Mouse (Mus musculus) heart, adult 11 months (tissue): ENCODE measurements around the gene Abtb1.

Experiments
- DNase-seq: peaks from one replicate; pipeline ENCODE4 v3.0.0; 2022

The Abtb1 gene

DNA sequence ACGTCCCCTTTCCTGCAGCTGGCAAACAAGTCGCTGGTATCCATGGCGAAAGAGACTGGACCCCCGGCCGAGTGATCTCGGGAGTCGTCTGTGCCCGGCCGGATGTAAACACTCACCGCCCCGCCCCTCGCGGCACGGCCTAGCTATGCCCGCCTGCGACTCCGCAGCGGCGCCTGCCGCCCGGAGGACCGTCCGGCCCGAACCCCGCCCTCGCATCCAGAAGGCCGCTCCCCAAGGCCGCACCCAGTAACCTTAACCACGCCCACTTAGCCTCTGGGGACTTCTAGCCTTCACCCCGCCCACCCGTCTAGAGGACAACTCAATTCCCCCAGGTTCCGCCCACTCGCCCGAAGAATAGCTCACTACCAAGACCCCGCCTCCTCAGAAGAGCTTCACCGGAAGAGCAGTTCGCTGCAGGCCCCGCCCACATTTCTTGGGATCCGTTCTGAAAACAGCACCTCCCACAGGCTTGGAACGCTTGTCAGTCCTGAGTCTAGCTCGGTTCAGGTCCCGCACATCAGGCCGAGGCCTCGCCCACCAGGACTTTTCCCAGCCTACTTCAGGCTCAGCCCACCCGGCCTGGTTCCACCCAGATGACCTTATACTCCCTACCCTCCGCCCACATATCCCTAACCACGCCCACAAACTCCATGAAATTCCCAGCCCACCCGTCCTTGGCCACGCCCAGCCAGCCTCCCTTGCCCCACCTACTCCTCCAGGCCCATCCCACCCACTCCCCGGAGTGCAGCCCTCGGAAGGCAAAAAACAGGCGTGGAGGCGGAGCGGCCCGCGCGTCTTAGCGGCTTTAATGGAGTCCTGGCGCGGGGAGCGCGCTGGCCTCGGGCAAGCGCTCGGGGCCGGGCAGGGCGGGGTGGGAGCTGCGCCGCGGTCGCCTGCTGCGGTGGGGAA is at the start of gene Abtb1:
Gene Abtb1 (minus strand): TSS at position 204 of the 909 bp plus-strand sequence.
- DNase-seq = peak; percentile 100

DNA sequence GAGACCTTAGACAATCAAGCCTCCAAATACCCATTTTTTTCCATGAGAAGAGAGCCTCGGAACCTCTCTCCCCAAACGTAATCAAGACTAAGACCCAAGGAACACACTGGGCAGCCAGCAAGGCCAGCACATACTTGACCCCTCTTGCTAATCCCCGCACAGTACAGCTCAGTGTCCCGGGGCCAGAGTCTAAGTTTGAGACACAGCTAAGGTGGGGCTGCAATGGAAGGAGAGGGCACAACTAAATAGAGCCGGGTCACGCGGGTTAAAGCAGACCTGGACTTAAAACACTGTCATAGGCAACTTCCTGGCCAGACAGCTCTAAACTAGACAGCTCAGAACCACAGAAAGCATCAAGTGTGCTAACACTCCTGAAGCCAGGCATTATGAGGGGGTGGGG is 49.0 kb upstream of the Abtb1 start:
- DNase-seq = no peak

DNA sequence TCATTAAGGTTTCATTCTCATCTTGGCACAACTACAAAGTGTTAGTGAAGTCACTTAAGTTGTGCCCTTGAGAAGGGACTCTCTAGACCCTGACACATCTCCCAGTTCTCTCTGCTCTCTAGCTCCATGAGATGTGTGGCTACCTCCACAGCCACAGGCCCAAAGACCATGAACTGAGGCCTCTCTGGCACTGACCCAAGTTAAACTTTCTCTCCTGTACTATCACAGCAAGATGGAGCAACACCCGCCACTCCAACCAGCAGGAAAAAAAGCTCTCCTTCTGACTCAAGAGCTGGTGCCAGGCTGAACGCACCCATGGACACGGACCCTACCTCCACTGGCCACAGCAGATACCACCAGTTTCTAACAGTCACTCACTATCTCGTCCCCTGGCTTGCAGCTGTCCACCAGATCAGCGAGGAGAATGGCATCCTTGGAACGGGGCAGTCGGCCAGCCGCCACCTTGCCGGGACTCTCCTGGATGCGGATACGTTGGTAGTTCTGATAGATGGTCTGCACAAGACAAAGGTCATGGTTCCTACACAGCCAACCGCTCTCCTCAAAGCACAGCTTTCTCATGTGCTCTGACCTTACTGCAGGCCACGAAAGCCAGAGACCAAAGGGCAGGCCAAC is 47.7 kb upstream of the Abtb1 start:
- DNase-seq = no peak

DNA sequence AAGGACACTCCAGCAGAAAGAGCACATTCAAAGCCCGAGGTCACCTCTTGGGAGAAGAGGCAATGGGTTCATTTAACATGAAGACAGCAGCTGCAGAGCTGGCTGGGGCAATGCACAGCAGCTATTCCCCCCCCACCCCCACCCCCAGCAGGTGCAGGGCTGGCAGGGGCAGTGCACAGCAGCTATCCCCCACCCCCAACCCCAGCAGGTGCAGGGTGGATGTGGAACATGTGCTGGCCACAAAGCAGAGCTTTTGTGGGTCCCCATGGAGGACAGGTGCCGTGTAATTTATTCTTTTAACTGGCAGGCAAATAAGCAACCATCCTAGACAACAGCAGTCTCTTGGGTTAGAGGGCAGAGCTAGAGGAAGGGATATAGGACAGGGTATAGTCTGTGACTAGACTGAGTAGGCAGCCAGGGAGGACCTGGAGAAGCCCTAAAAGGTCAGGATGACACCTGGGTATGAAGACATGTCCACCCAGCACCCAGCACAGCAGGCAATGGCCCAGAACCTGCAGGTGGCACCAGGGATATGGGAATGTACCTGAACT is 44.7 kb upstream of the Abtb1 start:
- no peak for DNase-seq

DNA sequence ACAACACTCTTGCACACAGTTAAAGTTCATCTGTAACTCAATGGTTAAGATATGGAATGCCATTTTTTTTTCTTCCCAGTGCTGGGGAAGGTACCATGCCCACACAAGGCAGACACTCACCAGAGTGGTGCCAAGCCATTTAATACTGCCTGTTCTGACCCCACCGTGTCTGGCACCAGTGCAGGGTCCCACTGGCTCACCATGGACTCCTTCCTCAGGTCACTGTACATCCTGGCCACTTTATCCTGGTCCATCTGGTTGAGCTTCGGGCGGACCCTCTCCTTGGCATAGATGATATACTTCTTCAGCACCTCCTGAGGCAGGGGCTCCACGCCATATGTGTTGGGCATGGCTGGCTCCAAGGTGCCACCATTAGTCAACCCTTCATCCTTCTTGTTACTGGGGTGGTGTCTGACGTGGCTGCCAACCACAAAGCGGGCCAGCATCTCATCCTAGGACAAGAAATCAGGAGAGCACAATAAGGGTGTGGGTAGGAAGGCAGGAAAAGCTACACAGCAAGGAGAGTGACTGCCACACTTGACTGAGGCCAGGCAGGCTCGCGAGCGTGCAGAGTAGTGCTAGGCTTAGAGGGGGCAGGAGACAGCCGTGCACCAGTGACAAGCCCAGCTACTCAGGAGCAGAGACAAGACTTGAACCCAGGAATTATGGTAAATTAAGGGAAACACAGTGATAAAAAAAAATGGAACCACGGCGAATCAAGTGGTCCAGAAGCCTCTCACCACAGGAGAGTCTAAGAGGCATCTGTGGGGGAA is 44.0 kb upstream of the Abtb1 start:
- no peak for DNase-seq

DNA sequence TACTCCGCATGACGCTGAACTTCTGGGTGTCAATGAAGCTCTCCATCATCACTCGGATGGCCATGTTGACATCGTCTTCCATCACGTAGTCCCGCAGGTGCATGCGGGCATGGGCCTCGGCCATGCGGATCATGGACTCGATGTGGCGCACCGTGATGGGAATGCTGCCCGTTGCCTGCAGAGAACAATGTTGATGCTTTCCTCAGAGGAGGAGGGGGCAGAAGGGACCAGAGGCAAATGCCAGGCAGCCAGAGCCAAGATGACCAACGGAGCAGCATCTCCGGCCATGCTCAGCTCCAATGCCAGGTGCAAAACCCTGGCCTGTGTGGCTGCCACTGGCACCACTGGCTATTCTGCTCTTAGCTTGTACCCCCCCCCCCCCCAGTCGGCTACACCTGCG is 42.9 kb upstream of the Abtb1 start:
- no peak for DNase-seq

DNA sequence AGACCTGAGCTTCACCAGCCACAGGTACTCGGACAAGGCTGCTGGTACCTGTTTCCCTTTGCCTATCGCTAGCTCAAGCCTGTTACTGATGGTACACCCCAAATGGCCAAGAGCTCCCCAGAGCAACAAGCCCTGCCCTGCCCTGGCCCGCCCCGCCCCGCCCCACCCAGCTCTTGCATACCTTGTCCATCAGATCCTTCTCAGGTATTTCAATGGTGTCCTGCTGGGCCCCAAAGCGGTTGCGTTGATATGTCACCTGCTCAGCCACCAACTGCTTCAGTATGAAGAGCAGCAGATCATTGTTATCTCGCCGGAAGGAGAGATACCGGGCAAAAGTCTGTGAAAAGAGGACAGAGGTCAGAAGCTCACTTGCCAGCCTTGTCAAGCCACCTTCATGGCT is 42.4 kb upstream of the Abtb1 start:
- DNase-seq = no peak

DNA sequence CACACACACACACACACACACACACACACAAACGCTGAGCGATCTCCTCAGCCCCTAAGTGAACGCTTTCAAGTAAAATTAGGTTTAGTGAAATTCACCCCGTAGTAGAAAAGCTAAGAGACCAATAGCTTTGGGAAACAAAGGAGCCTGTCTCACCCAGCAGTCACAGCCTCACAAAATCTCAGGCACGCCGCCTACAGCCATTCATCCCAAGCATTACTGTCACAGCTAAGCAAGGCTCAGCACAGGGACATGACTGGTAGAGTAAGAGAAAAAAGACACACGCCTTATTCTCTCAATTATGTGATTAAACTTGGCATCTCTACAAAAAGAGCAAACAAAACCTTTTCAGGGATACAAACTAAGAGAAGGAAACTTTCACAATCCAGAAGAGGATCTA is 39.5 kb upstream of the Abtb1 start:
- no peak for DNase-seq

DNA sequence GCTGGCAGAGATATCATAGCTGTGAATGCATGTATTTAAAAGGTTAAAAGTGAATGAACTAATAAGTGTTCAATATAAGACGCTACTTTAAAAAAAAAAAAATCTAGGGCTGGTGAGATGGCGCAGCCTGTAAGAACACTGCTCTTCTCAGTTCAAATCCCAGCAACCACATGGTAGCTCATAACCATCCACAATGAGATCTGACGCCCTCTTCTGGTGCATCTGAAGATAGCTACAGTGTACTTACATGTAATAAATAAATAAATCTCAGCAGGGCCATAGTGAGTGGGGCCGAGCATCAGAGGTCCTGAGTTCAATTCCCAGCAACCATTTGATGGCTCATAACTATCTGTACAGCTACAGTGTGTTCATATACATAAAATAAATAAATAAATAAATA is 37.7 kb upstream of the Abtb1 start:
- DNase-seq = no peak

DNA sequence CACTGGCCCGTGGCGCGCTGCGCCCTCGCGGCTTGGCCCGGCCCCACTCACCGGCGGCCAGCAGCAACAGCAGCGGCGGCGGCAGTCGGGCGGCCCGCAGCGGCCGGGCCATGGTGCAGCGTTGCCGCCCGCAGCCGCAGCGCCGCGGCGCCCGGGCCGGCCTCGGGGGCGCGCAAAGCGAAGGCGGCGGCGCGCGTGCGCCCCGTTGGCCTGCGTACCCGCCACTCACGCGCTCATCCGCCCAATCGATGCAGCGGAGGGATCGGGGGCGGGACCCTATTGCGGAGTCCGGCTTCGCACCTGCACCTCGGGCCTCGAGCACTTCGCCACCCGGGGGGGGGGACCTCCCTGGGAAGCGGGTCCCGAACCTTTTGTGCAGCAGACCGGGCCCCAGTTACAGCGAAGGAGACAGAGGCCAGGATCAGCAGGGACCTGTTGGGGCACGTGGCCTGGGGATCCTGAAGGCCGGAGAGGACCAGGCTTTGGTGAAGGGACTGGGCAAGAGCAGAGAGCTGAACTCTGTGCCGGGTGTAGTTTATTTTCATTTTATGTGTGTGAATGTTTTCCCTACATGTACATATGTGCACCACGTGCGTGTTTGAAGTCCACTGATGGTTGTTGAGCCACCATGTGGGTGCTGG is 33.2 kb upstream of the Abtb1 start, which contains the start of gene Podxl2:
Gene Podxl2 (minus strand): TSS at position 177 of the 641 bp plus-strand sequence.
- DNase-seq = peak; percentile 98

DNA sequence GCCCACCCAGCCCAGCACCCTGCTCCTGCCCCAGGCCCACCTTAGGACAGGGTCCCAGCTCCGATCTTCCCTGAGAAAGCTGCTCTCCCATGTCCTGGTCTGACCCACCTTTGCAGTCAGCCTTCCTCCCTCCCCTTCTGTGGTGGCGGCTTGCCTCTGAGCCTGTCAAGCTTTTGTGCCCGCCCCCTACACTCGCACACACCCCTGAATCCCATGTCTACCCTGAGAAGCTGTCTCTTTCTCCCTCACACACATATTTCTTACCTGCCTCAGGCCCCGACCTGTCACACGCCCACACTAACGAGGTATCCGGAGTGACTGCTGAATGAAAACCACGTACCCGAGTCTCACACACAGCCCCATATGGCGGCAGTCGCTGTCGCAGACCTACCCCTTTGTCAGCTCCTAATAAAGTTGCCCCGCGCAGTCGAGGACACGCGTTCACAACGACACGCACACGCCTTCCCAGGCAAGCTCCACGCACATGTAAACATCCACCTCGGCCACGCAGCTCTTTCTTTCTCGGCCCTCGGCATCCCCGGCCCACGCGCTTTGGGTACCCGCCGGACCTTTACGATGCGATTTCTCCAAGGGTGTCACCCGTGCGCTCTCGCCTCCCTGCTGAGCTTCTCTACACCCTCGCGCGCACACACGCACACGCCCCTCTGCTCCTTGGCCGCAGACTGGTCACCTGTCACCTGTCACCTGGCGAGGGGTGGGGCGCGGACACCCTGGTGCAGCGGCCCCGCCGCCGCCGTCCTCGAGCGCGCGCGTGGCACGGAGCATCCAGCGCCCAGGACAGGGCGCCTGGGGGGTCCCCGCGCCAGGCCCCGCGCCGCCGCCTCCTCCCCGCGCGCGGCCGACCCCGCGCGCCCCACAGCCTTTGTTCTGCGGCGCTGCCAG is 32.4 kb upstream of the Abtb1 start:
- no peak for DNase-seq

DNA sequence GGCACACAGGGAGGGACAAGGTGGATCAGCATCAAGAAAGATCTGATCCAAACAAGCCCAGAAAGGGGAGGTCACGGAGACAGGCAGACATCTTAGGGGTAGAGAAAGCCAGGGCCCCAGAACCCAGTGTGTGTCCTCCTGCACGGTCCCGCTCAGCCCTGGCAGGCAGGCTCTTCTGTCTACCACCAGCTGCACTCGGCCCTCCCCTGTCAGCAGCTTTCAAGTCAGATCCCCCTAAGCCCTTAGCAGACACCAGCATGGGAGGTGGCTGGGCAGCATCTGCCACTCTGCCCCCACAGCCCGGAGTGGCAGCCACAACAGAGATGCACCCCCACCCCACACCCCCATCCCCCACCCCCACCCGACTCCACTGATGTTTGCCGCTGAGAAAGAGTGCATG is 31.0 kb upstream of the Abtb1 start:
- no peak for DNase-seq

DNA sequence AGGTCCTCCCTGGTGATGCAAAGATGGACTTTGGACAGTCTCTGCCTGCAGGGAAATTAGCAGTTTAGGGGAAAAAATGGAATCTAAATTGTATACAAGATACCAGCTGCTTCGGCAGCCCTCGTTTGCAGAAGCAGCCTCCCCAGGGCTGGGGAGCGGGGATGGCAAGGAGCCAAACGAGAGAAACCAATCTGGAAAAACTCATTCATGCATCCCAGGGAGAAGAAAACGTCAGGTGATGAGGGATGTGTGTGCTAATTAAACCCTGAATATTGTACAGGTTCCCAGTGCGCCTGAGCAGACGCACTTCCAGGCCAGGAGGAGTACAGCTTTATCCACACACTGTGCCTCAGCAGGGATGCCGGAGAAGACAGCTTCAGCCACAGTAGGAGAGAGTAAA is 29.8 kb upstream of the Abtb1 start:
- no peak for DNase-seq

DNA sequence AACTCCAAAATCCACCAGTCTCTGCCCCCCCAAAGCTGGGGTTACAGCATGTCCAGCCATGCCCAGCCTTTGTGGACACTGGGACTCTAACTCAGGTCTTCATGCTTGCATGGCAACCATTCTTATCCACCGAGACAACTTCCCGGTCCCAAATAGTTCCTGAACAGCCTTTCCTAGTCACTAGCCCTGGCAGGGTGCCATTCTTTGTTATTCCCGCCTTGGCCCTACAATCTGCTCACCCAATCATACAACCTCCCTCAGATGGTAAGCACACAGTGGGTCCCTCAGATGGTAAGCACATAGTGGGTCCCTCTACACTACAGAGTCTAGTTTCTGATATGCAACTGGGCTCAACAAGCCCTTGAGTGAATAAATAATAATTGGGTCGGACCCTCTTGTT is 28.8 kb upstream of the Abtb1 start:
- DNase-seq = peak; percentile 83

DNA sequence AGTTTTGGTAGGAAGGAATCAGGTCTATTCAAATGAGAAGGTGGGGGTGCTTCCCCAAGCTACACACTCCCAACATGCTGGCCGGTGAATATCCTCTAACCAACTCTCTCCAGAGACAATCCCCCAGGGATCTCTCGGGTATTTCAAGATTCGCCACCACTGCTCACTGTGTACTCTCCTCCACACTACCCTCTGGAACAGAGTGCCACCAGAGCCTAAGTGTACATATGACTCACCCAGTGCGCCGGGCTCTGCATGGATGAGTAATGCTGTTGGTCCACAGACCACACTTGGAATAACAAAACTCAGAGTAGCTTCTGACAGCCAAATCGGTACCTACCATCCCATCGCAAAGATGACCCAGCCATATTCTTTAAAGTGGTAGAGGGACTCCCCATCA is 27.7 kb upstream of the Abtb1 start:
- no peak for DNase-seq

DNA sequence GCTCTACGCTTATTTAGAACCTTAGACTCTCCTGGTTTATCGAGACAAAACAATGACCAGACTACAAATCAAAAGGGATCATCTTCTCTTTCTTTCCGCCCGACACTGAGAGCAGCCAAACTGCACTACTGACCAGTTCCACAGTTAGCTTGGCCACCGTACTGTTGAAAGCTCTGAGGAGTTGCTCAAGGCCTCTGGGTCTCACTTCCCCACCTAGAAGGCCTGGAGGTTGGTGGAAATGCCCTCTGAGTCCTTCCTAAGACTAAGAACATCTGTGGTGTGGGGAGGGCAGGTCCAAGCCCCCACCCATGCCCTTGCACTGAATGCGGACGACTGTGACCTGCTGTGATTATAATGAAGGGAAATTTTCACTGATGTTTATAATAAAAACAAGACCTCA is 23.9 kb upstream of the Abtb1 start:
- no peak for DNase-seq

DNA sequence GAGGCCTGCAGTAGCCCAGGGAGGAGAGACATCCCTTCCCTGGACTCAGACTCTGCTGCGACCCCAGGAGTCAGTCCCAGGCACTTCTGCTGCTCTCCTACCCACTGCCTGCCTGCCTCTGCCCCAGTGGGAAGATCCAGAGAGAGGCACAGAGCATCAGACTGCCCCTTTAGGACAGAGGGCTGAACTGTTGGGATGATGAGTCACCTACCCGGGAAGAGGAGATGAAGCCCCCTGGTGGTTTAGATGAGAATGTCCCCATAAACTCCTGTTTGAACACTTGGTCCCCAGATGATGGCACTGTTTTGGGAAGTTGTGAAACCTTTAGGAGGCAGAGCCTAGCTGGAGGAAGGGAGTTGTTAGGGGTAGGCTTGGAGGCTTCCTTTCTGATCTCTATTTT is 19.1 kb upstream of the Abtb1 start:
- DNase-seq = peak; percentile 91

DNA sequence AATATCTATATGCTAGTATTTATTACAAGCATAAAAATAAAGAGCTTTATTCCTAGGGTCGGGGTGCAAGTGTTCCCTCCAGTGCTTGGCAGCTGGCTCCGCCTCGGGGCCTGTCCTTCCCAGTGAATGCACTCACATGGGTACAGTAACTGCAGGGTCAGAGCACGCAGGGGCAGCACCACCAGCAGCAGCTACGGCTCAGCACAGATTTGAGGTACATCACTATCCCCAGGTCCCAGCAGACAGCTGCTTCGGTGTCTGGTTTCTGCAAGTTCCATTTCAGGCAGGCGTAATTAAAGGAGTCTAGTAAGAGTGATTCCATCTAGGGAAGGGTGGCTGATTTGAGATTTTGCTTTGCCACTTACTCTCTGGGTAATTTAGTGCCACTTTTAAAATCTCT is 16.6 kb upstream of the Abtb1 start:
- peak; percentile 82 for DNase-seq

DNA sequence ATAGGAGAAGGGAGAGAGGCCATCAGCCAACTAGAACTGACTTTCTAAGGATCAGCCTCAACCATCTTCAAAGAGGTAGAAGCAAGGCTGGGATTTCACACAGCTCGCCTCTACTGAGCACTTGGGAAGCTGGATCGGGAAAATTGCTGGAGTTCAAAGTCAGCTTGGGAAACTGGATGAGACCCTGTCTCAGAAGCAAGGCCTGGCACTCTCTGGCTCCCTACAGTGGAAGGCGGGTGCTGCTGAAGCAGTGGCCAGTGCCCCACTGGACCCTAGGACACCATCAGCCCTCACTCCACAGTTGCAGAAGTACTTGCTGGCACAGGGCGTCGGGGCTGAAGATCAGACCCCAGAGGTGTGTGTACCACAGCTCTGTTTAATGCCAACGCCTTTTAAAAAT is 16.0 kb upstream of the Abtb1 start:
- peak; percentile 87 for DNase-seq

DNA sequence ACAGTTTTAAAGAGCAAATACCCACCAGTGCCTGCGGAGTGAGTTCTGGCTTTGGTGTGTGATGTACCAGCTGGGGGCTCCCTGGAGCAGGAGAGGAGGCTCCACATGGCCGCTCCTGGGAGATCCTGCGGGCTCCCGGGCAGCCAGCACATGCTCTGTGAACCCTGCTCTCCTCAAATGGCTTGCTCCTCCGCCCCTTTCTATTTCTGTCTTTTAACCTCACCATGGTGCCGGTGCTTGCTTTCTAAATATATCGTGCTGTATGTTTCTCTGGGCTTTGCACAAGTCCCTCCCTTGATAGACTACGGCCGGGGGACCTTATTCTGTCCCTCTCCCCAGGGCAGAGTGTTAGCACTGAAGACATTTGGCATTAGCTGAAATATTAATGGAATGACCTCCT is 15.5 kb upstream of the Abtb1 start:
- peak; percentile 97 for DNase-seq

DNA sequence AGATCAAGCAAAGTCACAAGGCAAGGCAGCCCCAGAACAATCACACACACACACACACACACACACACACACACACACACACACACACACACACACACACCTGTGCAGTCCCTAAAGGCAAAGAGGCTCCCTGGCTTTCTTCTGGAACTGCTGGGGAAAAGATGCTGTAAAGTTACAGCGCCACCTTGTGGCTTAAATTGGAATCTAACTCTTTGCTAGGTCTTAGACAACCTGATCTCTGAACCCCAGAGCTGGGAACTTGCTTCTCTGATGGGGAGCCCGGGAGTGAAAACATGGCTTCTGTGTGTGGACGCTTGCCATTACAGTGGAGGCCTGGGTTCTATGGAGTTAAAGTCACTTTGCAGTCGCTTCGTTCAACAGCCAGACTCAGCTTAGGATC is 13.9 kb upstream of the Abtb1 start:
- DNase-seq = no peak

DNA sequence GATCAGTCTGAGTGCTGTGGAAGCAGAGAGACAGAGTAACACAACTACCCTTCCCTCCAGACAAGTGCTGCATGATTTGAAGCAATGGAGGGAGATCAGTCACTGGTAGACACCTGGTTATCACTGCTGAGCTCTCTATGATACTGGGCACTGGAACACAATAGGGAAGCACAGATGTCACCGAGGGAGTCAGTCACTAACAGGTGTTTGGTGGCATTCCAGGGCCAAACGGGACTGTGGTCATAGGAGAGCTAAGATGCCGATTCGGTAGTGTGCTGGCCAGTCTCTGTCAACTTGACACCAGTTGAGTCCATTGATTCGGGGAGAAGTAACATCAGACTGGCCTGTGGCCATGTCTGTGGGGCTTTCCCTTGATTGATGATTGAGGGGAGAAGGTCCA is 12.7 kb upstream of the Abtb1 start:
- DNase-seq = peak; percentile 79
